Mouse (Mus musculus): ENCODE measurements around the gene Hdac9. TPM values are rescaled to one million over a fixed set of nuclear protein-coding genes. Genes with fewer than 3 reads are reported as not detected.

Gene Hdac9
- polyA plus RNA-seq, 1 experiment from 2014 or later = 7.6 TPM

DNA sequence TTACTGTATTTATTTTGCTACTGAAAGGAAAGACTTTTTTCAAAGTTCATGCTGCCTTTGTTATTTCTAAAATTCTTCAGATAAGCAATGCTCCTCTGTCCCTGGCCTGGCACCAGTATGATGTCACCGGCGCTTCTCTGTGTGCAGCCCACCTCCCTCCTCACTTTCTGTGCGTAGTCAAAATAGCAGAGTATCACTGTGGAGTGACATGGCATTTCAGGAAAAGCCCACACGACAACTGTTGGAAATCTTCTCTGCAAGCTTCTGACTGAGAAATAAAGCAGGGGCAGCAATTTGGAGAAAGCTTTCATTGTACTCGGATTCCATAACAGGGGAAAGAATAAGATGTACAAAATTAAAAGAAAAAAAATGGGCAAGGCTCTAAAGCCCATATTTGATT is 302.1 kb downstream of the Hdac9 start:
- no peak for ATAC-seq (ENCODE audit: insufficient read depth)
- Histone ChIP-seq H3K4me1 (ENCODE audit: insufficient read depth) (no peaks in the 10 kb centered on the region), H3K36me3 (ENCODE audit: insufficient read depth) (no peaks in the 10 kb centered on the region), H3K27me3 (ENCODE audit: insufficient read depth, low read length) (no peaks in the 10 kb centered on the region), H3K27ac (ENCODE audit: low read depth) (no peak overlapping the region), H3K9me3 (ENCODE audit: low read depth, low read length) (no peaks in the 10 kb centered on the region), H3K4me2 (no peak overlapping the region), H3K9ac (no peak overlapping the region), H3K4me3 (ENCODE audit: low read depth, low read length) (no peak overlapping the region)
- 60% methylated on average over 5 of the region's 5 CpGs for WGBS
- DNase-seq = no peak
- TF ChIP-seq CTCF (IDR thresholded peaks at IDR 0.05; ENCODE audit: low read depth) = no peak

GRCm38 (mm10) chr12:34612511-34612910 is 304.4 kb downstream of the Hdac9 start:
- no peak for DNase-seq
- H3K4me2 ChIP-seq = no peak overlapping the region
- ATAC-seq (ENCODE audit: insufficient read depth) = no peak
- H3K27ac ChIP-seq (ENCODE audit: low read depth) = no peak overlapping the region
- H3K9me3 ChIP-seq (ENCODE audit: low read depth, low read length) = no peaks in the 10 kb centered on the region
- TF ChIP-seq CTCF (IDR thresholded peaks at IDR 0.05; ENCODE audit: low read depth) = no peak
- H3K36me3 ChIP-seq (ENCODE audit: insufficient read depth) = no peaks in the 10 kb centered on the region
- H3K27me3 ChIP-seq (ENCODE audit: insufficient read depth, low read length) = no peaks in the 10 kb centered on the region
- no peak overlapping the region for H3K9ac ChIP-seq
- H3K4me1 ChIP-seq (ENCODE audit: insufficient read depth) = no peaks in the 10 kb centered on the region
- WGBS = 79% methylated on average over 3 of the region's 3 CpGs
- H3K4me3 ChIP-seq (ENCODE audit: low read depth, low read length) = no peak overlapping the region

DNA sequence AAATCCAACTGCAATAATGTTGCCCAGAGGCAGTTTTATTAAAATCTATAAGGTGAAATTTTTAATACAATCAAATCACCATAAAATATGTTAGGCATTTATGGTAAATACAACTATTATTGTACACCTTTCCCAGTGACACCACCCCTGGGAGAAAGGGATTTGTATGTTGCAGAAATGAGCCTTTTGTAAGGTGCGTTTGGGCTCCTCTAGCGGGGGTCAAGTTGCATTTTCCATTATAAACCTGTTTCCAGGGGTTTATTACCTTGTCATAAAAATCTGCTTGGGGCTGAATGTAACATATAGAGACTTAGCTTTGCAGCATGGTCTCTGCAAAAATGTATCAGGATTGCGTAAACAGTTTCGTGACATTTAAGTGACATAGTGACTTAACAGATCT is 312.4 kb downstream of the Hdac9 start:
- no peak for ATAC-seq (ENCODE audit: insufficient read depth)

DNA sequence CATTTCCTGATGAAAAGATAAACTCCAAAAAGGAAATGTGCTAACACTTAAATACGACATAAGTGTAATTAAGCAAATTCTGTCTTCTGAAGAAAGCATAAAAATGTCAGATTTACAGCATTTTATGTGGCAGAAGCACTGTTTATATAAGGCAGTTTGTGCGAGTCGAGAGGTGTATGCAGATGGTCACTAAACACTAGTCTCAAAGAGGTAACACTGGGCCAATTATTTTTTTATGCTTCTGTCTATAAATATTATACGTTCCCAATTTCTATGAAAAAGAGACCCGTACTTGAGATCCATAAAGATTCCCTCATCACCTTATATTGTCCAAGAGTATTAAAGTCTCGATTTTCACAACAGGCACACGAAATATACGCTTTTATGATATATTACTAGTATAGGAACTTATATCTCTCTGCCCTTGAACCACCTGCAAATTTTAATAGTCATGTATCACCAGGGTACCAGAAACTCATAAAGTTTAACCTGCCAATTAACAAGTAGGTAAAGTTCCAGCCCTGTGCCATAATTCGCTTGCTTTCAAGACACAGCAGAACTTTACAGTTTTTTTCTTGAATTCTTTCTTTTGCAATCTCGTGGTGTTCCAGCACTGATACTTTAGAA is 322.6 kb downstream of the Hdac9 start:
- Histone ChIP-seq H3K4me3 (ENCODE audit: low read depth, low read length) (no peak overlapping the region), H3K9me3 (ENCODE audit: low read depth, low read length) (no peaks in the 10 kb centered on the region), H3K4me2 (no peak overlapping the region), H3K4me1 (ENCODE audit: insufficient read depth) (no peaks in the 10 kb centered on the region), H3K36me3 (ENCODE audit: insufficient read depth) (no peaks in the 10 kb centered on the region), H3K27me3 (ENCODE audit: insufficient read depth, low read length) (no peaks in the 10 kb centered on the region), H3K27ac (ENCODE audit: low read depth) (no peak overlapping the region), H3K9ac (no peak overlapping the region)
- ATAC-seq (ENCODE audit: insufficient read depth) = no peak
- TF ChIP-seq CTCF (IDR thresholded peaks at IDR 0.05; ENCODE audit: low read depth) = no peak
- WGBS = 73% methylated on average over 10 of the region's 10 CpGs
- DNase-seq = no peak

More for the DNA sequence above, 312.4 kb downstream of the Hdac9 start:
- DNase-seq = no peak
- no peaks in the 10 kb centered on the region for H3K36me3 ChIP-seq (ENCODE audit: insufficient read depth)
- no peak for TF ChIP-seq CTCF (IDR thresholded peaks at IDR 0.05; ENCODE audit: low read depth)
- no peak overlapping the region for H3K27ac ChIP-seq (ENCODE audit: low read depth)
- H3K9me3 ChIP-seq (ENCODE audit: low read depth, low read length) = no peaks in the 10 kb centered on the region
- no peak overlapping the region for H3K4me3 ChIP-seq (ENCODE audit: low read depth, low read length)
- H3K9ac ChIP-seq = no peak overlapping the region
- H3K4me2 ChIP-seq = no peak overlapping the region
- WGBS = 77% methylated on average over 4 of the region's 4 CpGs
- H3K27me3 ChIP-seq (ENCODE audit: insufficient read depth, low read length) = no peaks in the 10 kb centered on the region
- 0 out of 2 replicates have a peak, but pooled peaks cover 2% of the 10 kb centered on the region for H3K4me1 ChIP-seq (ENCODE audit: insufficient read depth)

DNA sequence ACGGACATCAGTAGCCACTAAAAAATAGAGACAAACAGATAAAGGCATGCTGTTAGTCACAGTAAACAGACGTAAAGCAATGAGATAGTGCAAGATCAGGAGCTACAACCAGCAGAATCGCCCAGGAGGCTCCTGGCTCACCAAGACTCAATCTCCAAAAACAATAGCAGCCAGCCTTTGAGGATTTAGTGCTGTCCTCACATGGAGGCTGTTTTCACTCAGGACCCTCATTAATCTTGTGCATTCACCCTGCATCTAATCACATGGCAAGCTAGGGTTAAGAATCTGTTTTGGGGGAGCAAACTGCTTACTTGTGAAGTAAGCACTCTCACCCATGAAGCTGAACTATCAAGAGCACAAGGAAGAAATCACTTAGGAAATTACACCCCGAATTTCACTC is 329.7 kb downstream of the Hdac9 start:
- H3K4me1 ChIP-seq (ENCODE audit: insufficient read depth) = no peaks in the 10 kb centered on the region
- H3K27me3 ChIP-seq (ENCODE audit: insufficient read depth, low read length) = no peaks in the 10 kb centered on the region
- no peak overlapping the region for H3K27ac ChIP-seq (ENCODE audit: low read depth)
- no peak for DNase-seq
- TF ChIP-seq CTCF (IDR thresholded peaks at IDR 0.05; ENCODE audit: low read depth) = no peak
- no peaks in the 10 kb centered on the region for H3K36me3 ChIP-seq (ENCODE audit: insufficient read depth)
- H3K9ac ChIP-seq = no peak overlapping the region
- 39% methylated on average over 4 of the region's 4 CpGs for WGBS
- no peak for ATAC-seq (ENCODE audit: insufficient read depth)
- no peak overlapping the region for H3K4me3 ChIP-seq (ENCODE audit: low read depth, low read length)
- no peaks in the 10 kb centered on the region for H3K9me3 ChIP-seq (ENCODE audit: low read depth, low read length)
- H3K4me2 ChIP-seq = no peak overlapping the region

- Histone ChIP-seq H3K4me1 (ENCODE audit: insufficient read depth) (no peaks in the 10 kb centered on the region), H3K4me3 (ENCODE audit: low read depth, low read length) (no peak overlapping the region), H3K9me3 (ENCODE audit: low read depth, low read length) (no peaks in the 10 kb centered on the region), H3K36me3 (ENCODE audit: insufficient read depth) (no peaks in the 10 kb centered on the region), H3K27ac (ENCODE audit: low read depth) (no peak overlapping the region), H3K27me3 (ENCODE audit: insufficient read depth, low read length) (no peaks in the 10 kb centered on the region), H3K4me2 (no peak overlapping the region), H3K9ac (no peak overlapping the region)
- whole genome bisulfite sequencing = 82% methylated on average over 4 of the region's 4 CpGs
- DNase-seq = no peak
- ATAC-seq (ENCODE audit: insufficient read depth) = no peak
- no peak for TF ChIP-seq CTCF (IDR thresholded peaks at IDR 0.05; ENCODE audit: low read depth)
Observed at GRCm38 (mm10) chr12:34582522-34582921, 334.4 kb downstream of the Hdac9 start.

DNA sequence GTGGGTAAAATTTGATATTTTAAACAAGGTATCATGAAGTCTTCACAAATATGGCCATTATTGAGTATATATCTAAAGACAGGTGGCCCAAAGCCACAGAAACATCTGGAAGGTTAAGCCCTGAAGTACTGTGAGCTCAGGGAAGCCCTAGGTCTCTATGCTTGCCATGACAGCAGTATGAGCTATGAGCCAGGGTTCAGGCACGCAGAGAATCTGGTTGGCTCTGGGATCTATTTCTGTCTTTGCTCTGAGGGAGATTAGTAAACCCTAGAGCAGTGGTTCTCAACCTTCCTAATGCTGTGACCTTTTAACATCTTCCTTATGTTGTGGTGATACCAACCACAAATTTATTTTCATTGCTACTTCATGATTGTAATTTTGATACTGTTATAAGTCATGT is 337.7 kb downstream of the Hdac9 start:
- no peaks in the 10 kb centered on the region for H3K27me3 ChIP-seq (ENCODE audit: insufficient read depth, low read length)
- TF ChIP-seq CTCF (IDR thresholded peaks at IDR 0.05; ENCODE audit: low read depth) = no peak
- 60% methylated on average over 1 of the region's 1 CpGs for WGBS
- no peak overlapping the region for H3K27ac ChIP-seq (ENCODE audit: low read depth)
- H3K4me2 ChIP-seq = no peak overlapping the region
- H3K9ac ChIP-seq = no peak overlapping the region
- H3K4me3 ChIP-seq (ENCODE audit: low read depth, low read length) = no peak overlapping the region
- H3K36me3 ChIP-seq (ENCODE audit: insufficient read depth) = no peaks in the 10 kb centered on the region
- H3K9me3 ChIP-seq (ENCODE audit: low read depth, low read length) = no peaks in the 10 kb centered on the region
- ATAC-seq (ENCODE audit: insufficient read depth) (no peak), DNase-seq (no peak)
- no peaks in the 10 kb centered on the region for H3K4me1 ChIP-seq (ENCODE audit: insufficient read depth)

All from lung, embryonic 14.5 days (tissue).